Mouse (Mus musculus): ENCODE measurements around the gene Pde4a. TPM values are rescaled to one million over a fixed set of nuclear protein-coding genes. Genes with fewer than 3 reads are reported as not detected.
A peak's percentile ranks its signal among the peaks of the same experiment; 100 is the strongest.

Pde4a gene
- polyA plus RNA-seq, 1 experiment from 2014 or later = 11.8 TPM

DNA sequence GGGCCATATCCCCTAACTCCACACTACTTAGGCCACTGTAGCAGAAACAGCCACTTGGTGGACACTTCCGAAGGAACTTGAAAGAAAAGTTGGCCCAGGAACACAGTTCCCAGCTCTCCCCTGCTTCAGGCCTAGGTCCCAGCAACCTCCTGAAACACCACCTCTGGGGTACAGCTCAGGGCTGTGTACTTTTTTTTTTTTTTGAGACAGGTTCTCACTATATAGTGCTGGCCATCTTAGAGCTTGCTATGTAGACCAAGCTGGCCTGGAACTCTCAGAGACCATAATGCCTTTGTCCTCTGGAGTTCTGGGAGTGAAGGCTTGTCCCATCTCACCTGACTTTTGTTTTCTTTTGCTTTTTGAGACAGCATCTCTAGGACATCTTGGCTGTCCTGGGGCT, 3.6 kb downstream of the Pde4a start:
- Histone ChIP-seq H3K36me3 (ENCODE audit: control insufficient read depth, insufficient read depth, low read length) (no peaks in the 10 kb centered on the region), H3K4me2 (ENCODE audit: low read length) (peak overlapping the region; percentile 98), H3K9ac (ENCODE audit: low read length) (peak overlapping the region; percentile 69; the same call in 1 of the 2 replicates), H3K9me3 (ENCODE audit: control insufficient read depth, low read length) (no peaks in the 10 kb centered on the region), H3K4me3 (ENCODE audit: control insufficient read depth in 1 of 2, insufficient read depth in 1 of 2, low read depth in 1 of 2, low read length in 2 of 2) (no peak overlapping the region), H3K27ac (replicated peaks in 1 of 2; ENCODE audit: control insufficient read depth in 1 of 2, insufficient read depth in 1 of 2, low read depth in 2 of 2, low read length in 2 of 2) (peak overlapping the region; percentile 92 to 94), H3K4me1 (ENCODE audit: control insufficient read depth in 2 of 2, insufficient read depth in 2 of 2, low read length in 2 of 2) (peaks cover 32 to 50% of the 10 kb centered on the region in 2 experiments), H3K27me3 (ENCODE audit: control insufficient read depth, insufficient read depth, low read length) (peaks cover 24% of the 10 kb centered on the region)
- WGBS = 41% methylated on average over 1 of the region's 1 CpGs
- no peak for ATAC-seq (ENCODE audit: insufficient number of reproducible peaks, insufficient read depth, low FRiP score, low read depth)

DNA sequence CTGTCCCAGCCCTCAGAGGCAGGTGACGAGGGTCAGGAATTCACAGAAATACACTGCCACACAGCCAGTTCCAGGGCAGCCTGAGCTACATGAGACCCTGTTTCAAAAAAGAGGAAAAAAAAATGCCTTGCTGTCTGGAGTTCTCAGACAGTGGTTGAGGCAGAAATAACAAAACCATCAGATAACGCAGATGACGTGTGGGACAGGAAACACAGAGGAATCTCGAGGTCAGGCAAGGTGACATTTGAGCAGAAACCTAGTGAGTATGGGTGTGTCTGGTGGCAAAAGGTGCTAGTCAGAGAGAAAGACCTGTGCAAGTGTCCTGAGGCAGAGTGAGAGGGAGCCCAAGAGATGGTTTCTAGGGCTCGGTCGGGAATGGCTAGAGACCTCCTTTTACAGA, 6.8 kb downstream of the Pde4a start:
- H3K36me3 ChIP-seq (ENCODE audit: control insufficient read depth, insufficient read depth, low read length) = no peaks in the 10 kb centered on the region
- no peak for ATAC-seq (ENCODE audit: insufficient number of reproducible peaks, insufficient read depth, low FRiP score, low read depth)
- 52% methylated on average over 6 of the region's 6 CpGs for WGBS
- H3K9me3 ChIP-seq (ENCODE audit: control insufficient read depth, low read length) = no peaks in the 10 kb centered on the region
- H3K4me1 ChIP-seq (ENCODE audit: control insufficient read depth in 2 of 2, insufficient read depth in 2 of 2, low read length in 2 of 2) = peaks cover 17 to 22% of the 10 kb centered on the region in 2 experiments
- H3K4me3 ChIP-seq (ENCODE audit: control insufficient read depth in 1 of 2, insufficient read depth in 1 of 2, low read depth in 1 of 2, low read length in 2 of 2) = no peak overlapping the region
- no peak overlapping the region for H3K9ac ChIP-seq (ENCODE audit: low read length)
- H3K27me3 ChIP-seq (ENCODE audit: control insufficient read depth, insufficient read depth, low read length) = no peaks in the 10 kb centered on the region
- H3K4me2 ChIP-seq (ENCODE audit: low read length) = no peak overlapping the region
- H3K27ac ChIP-seq (replicated peaks in 1 of 2; ENCODE audit: control insufficient read depth in 1 of 2, insufficient read depth in 1 of 2, low read depth in 2 of 2, low read length in 2 of 2) = no peak overlapping the region

DNA sequence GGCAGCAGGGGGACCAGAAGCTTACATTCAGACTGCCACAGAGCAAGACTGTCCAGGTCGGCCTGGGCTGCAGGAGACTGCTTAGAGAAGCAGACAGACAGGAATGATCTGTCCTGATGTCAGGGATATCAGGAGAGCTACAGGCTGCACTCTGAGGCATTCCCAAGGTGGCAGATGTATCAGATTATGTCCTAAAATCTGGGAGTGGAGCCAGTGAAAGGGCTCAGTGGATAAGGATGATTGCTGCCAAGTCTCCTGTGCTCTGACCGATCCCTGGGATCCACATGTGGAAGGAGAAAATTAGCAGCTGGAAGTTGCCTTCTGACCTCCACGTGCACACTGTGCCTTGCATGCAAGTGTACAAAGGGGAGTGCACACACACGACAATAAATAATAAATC, 14.9 kb downstream of the Pde4a start:
- Histone ChIP-seq H3K9ac (ENCODE audit: low read length) (no peak overlapping the region), H3K4me2 (ENCODE audit: low read length) (no peak overlapping the region), H3K36me3 (ENCODE audit: control insufficient read depth, insufficient read depth, low read length) (no peaks in the 10 kb centered on the region), H3K9me3 (ENCODE audit: control insufficient read depth, low read length) (no peaks in the 10 kb centered on the region), H3K27ac (replicated peaks in 1 of 2; ENCODE audit: control insufficient read depth in 1 of 2, insufficient read depth in 1 of 2, low read depth in 2 of 2, low read length in 2 of 2) (peak overlapping the region in 1 of 2 experiments; percentile 19; a peak in 1 of 4 replicates), H3K4me1 (ENCODE audit: control insufficient read depth in 2 of 2, insufficient read depth in 2 of 2, low read length in 2 of 2) (peaks cover 13 to 26% of the 10 kb centered on the region in 2 experiments), H3K4me3 (ENCODE audit: control insufficient read depth in 1 of 2, insufficient read depth in 1 of 2, low read depth in 1 of 2, low read length in 2 of 2) (no peak overlapping the region), H3K27me3 (ENCODE audit: control insufficient read depth, insufficient read depth, low read length) (no peaks in the 10 kb centered on the region)
- no peak for ATAC-seq (ENCODE audit: insufficient number of reproducible peaks, insufficient read depth, low FRiP score, low read depth)
- 52% methylated on average over 4 of the region's 4 CpGs for WGBS

DNA sequence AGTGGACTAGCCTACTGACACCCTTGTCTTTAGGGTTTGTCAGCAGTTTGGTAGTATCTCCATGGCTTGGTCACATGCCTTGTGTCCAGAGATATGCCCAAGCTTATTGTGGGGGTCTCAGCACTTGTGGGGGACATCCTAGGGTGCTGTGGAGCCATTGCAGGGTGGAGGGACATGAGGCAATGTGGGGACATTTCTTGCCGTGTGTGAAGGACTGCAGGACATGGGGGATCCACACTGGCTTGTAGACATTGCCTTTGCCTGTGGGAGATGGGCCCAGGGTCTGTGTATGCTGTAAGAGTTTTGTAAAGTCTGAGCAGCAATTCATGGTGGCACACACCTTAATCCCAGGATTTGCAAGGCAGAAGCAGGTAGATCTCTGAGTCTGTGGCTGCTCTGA, 15.3 kb downstream of the Pde4a start:
- no peaks in the 10 kb centered on the region for H3K36me3 ChIP-seq (ENCODE audit: control insufficient read depth, insufficient read depth, low read length)
- H3K4me1 ChIP-seq (ENCODE audit: control insufficient read depth in 2 of 2, insufficient read depth in 2 of 2, low read length in 2 of 2) = peaks cover 16 to 30% of the 10 kb centered on the region in 2 experiments
- H3K4me3 ChIP-seq (ENCODE audit: control insufficient read depth in 1 of 2, insufficient read depth in 1 of 2, low read depth in 1 of 2, low read length in 2 of 2) = no peak overlapping the region; a peak in 1 of 4 replicates
- H3K27ac ChIP-seq (replicated peaks in 1 of 2; ENCODE audit: control insufficient read depth in 1 of 2, insufficient read depth in 1 of 2, low read depth in 2 of 2, low read length in 2 of 2) = no peak overlapping the region
- no peak overlapping the region for H3K9ac ChIP-seq (ENCODE audit: low read length)
- H3K4me2 ChIP-seq (ENCODE audit: low read length) = no peak overlapping the region
- no peak for ATAC-seq (ENCODE audit: insufficient number of reproducible peaks, insufficient read depth, low FRiP score, low read depth)
- 63% methylated on average over 1 of the region's 1 CpGs for WGBS
- no peaks in the 10 kb centered on the region for H3K27me3 ChIP-seq (ENCODE audit: control insufficient read depth, insufficient read depth, low read length)
- no peaks in the 10 kb centered on the region for H3K9me3 ChIP-seq (ENCODE audit: control insufficient read depth, low read length)

DNA sequence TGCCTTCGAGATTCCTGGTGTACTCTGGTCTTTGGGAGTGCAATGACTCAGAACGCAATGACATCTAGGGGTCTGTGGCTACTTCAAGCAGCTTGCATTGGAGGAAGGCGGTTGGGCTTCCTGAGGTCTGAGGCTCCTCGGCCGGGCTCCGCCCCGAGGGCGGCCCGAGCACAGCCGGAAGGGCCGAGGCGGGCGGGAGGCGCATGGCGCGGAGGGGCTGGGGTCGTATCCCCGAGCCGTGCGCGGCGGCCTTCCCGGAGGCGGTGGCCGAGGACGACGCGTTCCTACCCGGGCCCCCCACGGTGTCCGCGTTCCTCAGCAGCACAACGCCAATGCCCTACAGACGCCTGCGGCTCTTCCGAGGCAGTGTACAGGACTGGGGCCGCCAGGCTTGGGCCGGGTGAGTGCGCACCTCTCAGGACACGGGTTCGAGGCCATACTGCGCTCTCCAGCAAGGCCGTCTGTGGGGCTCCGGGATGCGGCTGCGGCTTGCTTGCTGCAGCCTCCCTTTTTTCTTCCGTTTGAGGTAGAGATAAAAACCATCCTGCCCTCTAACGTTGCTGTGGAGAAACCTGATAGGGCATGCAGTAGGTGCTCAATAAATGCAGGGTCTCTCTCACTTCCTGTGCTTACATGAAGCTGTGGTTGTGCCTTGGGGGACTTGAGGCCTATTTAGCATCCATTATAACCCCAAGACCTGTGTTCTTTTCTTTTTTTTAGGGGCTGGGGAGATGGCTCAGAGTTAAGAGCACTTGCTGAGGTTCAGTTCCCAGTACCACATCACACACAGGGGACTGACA, 16.1 kb downstream of the Pde4a start:
- ATAC-seq (ENCODE audit: insufficient number of reproducible peaks, insufficient read depth, low FRiP score, low read depth) = no peak
- Histone ChIP-seq H3K9ac (ENCODE audit: low read length) (peak overlapping the region; percentile 72), H3K4me2 (ENCODE audit: low read length) (peak overlapping the region; percentile 75), H3K36me3 (ENCODE audit: control insufficient read depth, insufficient read depth, low read length) (no peaks in the 10 kb centered on the region), H3K27ac (replicated peaks in 1 of 2; ENCODE audit: control insufficient read depth in 1 of 2, insufficient read depth in 1 of 2, low read depth in 2 of 2, low read length in 2 of 2) (peak overlapping the region in 1 of 2 experiments; percentile 43; a peak in 1 of 4 replicates), H3K9me3 (ENCODE audit: control insufficient read depth, low read length) (no peaks in the 10 kb centered on the region), H3K27me3 (ENCODE audit: control insufficient read depth, insufficient read depth, low read length) (no peaks in the 10 kb centered on the region), H3K4me3 (ENCODE audit: control insufficient read depth in 1 of 2, insufficient read depth in 1 of 2, low read depth in 1 of 2, low read length in 2 of 2) (peak overlapping the region; percentile 50 to 52), H3K4me1 (ENCODE audit: control insufficient read depth in 2 of 2, insufficient read depth in 2 of 2, low read length in 2 of 2) (peaks cover 22 to 36% of the 10 kb centered on the region in 2 experiments)
- WGBS = 6% methylated on average over 39 of the region's 48 CpGs

DNA sequence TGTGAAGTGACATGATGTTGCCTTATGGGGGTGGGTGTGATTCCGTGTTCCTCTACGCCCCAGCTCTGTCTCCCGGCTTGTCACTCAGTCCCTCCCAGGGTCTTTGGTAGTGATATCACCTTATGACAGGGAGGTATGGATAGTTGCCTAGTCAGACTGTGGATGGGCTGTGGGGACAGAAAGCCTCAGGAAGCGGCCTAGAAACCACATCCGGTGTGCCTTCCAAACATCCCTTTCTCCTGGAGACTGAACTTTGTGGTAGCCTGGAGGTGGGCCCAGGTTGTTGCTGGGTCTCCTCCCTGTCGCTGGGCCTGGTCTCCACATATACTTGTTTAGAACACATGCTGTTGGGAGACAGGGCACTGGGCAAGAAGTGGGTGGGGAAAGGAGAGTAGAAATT, 17.9 kb downstream of the Pde4a start:
- no peaks in the 10 kb centered on the region for H3K27me3 ChIP-seq (ENCODE audit: control insufficient read depth, insufficient read depth, low read length)
- no peak overlapping the region for H3K27ac ChIP-seq (replicated peaks in 1 of 2; ENCODE audit: control insufficient read depth in 1 of 2, insufficient read depth in 1 of 2, low read depth in 2 of 2, low read length in 2 of 2)
- 77% methylated on average over 6 of the region's 6 CpGs for WGBS
- H3K9me3 ChIP-seq (ENCODE audit: control insufficient read depth, low read length) = no peaks in the 10 kb centered on the region
- ATAC-seq (ENCODE audit: insufficient number of reproducible peaks, insufficient read depth, low FRiP score, low read depth) = no peak
- peak overlapping the region; percentile 75; the same call in 1 of the 2 replicates for H3K9ac ChIP-seq (ENCODE audit: low read length)
- H3K4me2 ChIP-seq (ENCODE audit: low read length) = peak overlapping the region; percentile 73
- H3K4me3 ChIP-seq (ENCODE audit: control insufficient read depth in 1 of 2, insufficient read depth in 1 of 2, low read depth in 1 of 2, low read length in 2 of 2) = no peak overlapping the region
- H3K4me1 ChIP-seq (ENCODE audit: control insufficient read depth in 2 of 2, insufficient read depth in 2 of 2, low read length in 2 of 2) = peaks cover 22 to 36% of the 10 kb centered on the region in 2 experiments
- no peaks in the 10 kb centered on the region for H3K36me3 ChIP-seq (ENCODE audit: control insufficient read depth, insufficient read depth, low read length)

DNA sequence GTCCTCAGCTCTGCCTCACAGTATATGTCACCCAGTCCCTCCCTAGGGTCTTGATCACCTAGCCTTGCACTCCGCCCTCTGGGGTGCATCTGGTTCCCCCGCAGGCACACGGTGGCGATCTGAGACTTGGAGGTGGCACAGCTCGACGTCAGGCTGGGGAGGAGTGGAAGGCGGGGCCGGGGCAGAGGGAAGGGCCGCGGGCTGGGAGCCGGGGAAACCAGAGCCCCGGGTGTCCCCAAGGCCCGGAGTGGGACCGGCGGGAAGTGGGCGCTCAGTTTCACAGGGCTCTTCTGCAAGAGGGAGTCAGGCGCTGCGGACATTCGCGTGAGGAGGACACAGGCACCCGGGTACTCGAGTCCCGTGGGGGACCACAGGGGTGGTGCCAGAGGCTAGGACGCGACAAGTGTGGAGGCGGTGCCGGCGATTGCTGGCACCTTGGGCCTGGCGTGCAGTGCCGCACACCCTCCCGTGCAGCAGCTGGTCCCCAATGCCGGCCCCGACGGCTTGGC, 18.4 kb downstream of the Pde4a start:
- H3K9me3 ChIP-seq (ENCODE audit: control insufficient read depth, low read length) = no peaks in the 10 kb centered on the region
- H3K27me3 ChIP-seq (ENCODE audit: control insufficient read depth, insufficient read depth, low read length) = no peaks in the 10 kb centered on the region
- peaks cover 22 to 36% of the 10 kb centered on the region in 2 experiments for H3K4me1 ChIP-seq (ENCODE audit: control insufficient read depth in 2 of 2, insufficient read depth in 2 of 2, low read length in 2 of 2)
- H3K27ac ChIP-seq (replicated peaks in 1 of 2; ENCODE audit: control insufficient read depth in 1 of 2, insufficient read depth in 1 of 2, low read depth in 2 of 2, low read length in 2 of 2) = peak overlapping the region in 1 of 2 experiments; percentile 24; a peak in 2 of 4 replicates
- no peaks in the 10 kb centered on the region for H3K36me3 ChIP-seq (ENCODE audit: control insufficient read depth, insufficient read depth, low read length)
- peak overlapping the region; percentile 41 to 58 for H3K4me3 ChIP-seq (ENCODE audit: control insufficient read depth in 1 of 2, insufficient read depth in 1 of 2, low read depth in 1 of 2, low read length in 2 of 2)
- 6% methylated on average over 34 of the region's 34 CpGs for WGBS
- peak overlapping the region; percentile 73 for H3K4me2 ChIP-seq (ENCODE audit: low read length)
- no peak for ATAC-seq (ENCODE audit: insufficient number of reproducible peaks, insufficient read depth, low FRiP score, low read depth)
- H3K9ac ChIP-seq (ENCODE audit: low read length) = peak overlapping the region; percentile 75

Measured in heart, embryonic 14.5 days (tissue).